Mouse (Mus musculus): ENCODE results near the gene Stra6l.

DNA sequence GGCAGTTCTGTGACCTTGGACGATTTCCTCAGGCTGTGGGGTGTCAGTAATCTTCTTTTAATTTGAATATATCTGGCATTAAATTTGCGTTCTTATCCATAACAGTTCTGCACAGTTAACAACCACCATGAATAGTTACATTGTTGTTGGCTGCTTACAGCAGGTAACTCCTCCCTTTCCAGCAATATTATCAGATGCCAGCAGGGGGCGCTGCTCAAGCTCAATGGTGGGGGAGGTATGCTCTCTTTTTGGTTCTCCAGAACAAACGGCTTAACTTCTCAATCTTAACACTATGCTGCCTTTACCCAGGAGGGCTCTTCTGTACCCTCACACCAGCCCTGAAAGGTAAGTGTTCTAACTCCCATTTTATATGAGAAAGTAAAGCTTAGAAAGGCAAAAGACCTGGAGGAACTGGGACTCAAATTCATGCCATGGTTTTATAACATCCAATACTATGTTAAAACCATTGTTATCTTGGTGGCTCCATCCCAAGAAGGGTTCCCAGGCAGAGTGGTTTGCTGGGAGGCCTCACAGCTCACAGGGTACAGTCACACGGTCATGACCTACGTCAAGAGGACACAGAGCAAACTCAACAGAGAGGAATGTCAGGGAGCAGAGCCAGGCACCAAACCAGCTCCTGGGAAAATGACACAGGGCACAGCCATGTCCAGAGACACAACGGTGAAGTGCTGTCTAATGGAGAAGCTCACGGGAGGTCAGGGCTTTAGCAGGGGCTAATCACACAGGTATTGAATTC, 28.2 kb upstream of the Stra6l start:
- TF ChIP-seq POLR2A (IDR thresholded peaks at IDR 0.05; ENCODE audit: low read depth, low read length) (no peak), CTCF (conservative IDR thresholded peaks at IDR 0.05; ENCODE audit: insufficient read depth, insufficient read length, low read depth, low read length) (peak; percentile 76)
